Mouse (Mus musculus) midbrain, embryonic 11.5 days (tissue): ENCODE results near the gene Osbpl10. TPM values are rescaled to one million over a fixed set of nuclear protein-coding genes. Genes with fewer than 3 reads are reported as not detected.

Source experiments
- ATAC-seq: fragments of 200-750 bp; cut with Nextera tagmentation; 2 replicates; pipeline ENCODE4 v1.8.0; 2017; ENCODE audit warnings: moderate TSS enrichment, moderate library complexity; ENCODE audit not compliant: low FRiP score
- DNase-seq: peaks from one replicate; pipeline ENCODE4 v3.0.0; 2015; ENCODE audit warnings: low spot score; ENCODE audit errors: missing footprints
- H3K27ac ChIP-seq: fragments of 300-500 bp; sonication (generic); 2 replicates; pipeline ENCODE4 v1.5.1; 2014; ENCODE audit warnings: low read depth, low read length
- H3K27me3 ChIP-seq: fragments of 300-500 bp; sonication (generic); 2 replicates; pipeline ENCODE4 v1.6.1; 2014; ENCODE audit warnings: mild to moderate bottlenecking, low read length, moderate library complexity, mixed read lengths; ENCODE audit not compliant: control insufficient read depth, insufficient read depth
- H3K36me3 ChIP-seq: fragments of 300-500 bp; sonication (generic); 2 replicates; pipeline ENCODE4 v1.6.1; 2014; ENCODE audit warnings: mild to moderate bottlenecking, low read length, moderate library complexity, mixed read lengths; ENCODE audit not compliant: control insufficient read depth, insufficient read depth
- H3K4me1 ChIP-seq: fragments of 300-500 bp; sonication (generic); 2 replicates; pipeline ENCODE4 v1.6.1; 2014; ENCODE audit warnings: low read length; ENCODE audit not compliant: control insufficient read depth, insufficient read depth
- H3K4me2 ChIP-seq: fragments of 300-500 bp; sonication (generic); 2 replicates; pipeline ENCODE4 v1.6.1; 2014; ENCODE audit warnings: mild to moderate bottlenecking, moderate library complexity
- H3K4me3 ChIP-seq: fragments of 300-500 bp; sonication (generic); 2 replicates; pipeline ENCODE4 v1.5.1; 2014; ENCODE audit warnings: low read depth, low read length
- H3K9ac ChIP-seq: fragments of 300-500 bp; sonication (generic); 2 replicates; pipeline ENCODE4 v1.6.1; 2014; ENCODE audit warnings: low read length
- H3K9me3 ChIP-seq: fragments of 300-500 bp; sonication (generic); 2 replicates; pipeline ENCODE4 v1.6.1; 2016; ENCODE audit warnings: low read length; ENCODE audit not compliant: control insufficient read depth
- WGBS: fragments of 180-500 bp; shearing (Covaris S2); extraction: QIAGEN DNeasy Blood & Tissue Kit; methylation state at CpG from one replicate; pipeline ENCODE4 v1.1.7; 2014; 5-methylcytosine and 5-hydroxymethylcytosine counted together
- polyA plus RNA-seq: library from polyadenylated mRNA; unstranded; fragments of >200 nt; fragmentation: Nextera tagmentation; extraction: Ambion mirVana; gene quantifications from 2 replicates; pipeline ENCODE4 v1.2.1, GENCODE M21; 2014

Gene Osbpl10
- polyA plus RNA-seq, 1 experiment from 2014 or later = 1.1 TPM

GRCm38 (mm10) chr9:115058806-115059205 is 80.4 kb downstream of the Osbpl10 start:
- H3K9ac ChIP-seq = no peak overlapping the region
- no peak overlapping the region for H3K27ac ChIP-seq
- H3K4me2 ChIP-seq = no peak overlapping the region
- H3K4me1 ChIP-seq = peaks cover 7% of the 10 kb centered on the region; the same call in 1 of the 2 replicates
- no peaks in the 10 kb centered on the region for H3K36me3 ChIP-seq
- ATAC-seq (no peak), DNase-seq (no peak)
- no peak overlapping the region for H3K4me3 ChIP-seq
- 68% methylated on average over 5 of the region's 5 CpGs for WGBS
- H3K27me3 ChIP-seq = no peaks in the 10 kb centered on the region
- no peaks in the 10 kb centered on the region; the same call in 1 of the 2 replicates for H3K9me3 ChIP-seq

GRCm38 (mm10) chr9:115064834-115065233 is 86.5 kb downstream of the Osbpl10 start:
- Histone ChIP-seq H3K9me3 (no peaks in the 10 kb centered on the region; the same call in 1 of the 2 replicates), H3K27ac (no peak overlapping the region), H3K4me2 (no peak overlapping the region), H3K4me1 (no peaks in the 10 kb centered on the region), H3K9ac (no peak overlapping the region), H3K4me3 (no peak overlapping the region), H3K27me3 (no peaks in the 10 kb centered on the region), H3K36me3 (no peaks in the 10 kb centered on the region)
- 84% methylated on average over 1 of the region's 1 CpGs for WGBS
- no peak for DNase-seq
- ATAC-seq = no peak

GRCm38 (mm10) chr9:115067071-115067470 is 88.7 kb downstream of the Osbpl10 start:
- DNase-seq = peak; percentile 37
- no peaks in the 10 kb centered on the region for H3K27me3 ChIP-seq
- no peak overlapping the region for H3K4me3 ChIP-seq
- H3K9me3 ChIP-seq = no peaks in the 10 kb centered on the region; the same call in 1 of the 2 replicates
- no peak overlapping the region for H3K9ac ChIP-seq
- WGBS = 84% methylated on average over 8 of the region's 9 CpGs
- H3K36me3 ChIP-seq = no peaks in the 10 kb centered on the region
- ATAC-seq = no peak
- H3K27ac ChIP-seq = no peak overlapping the region
- no peaks in the 10 kb centered on the region for H3K4me1 ChIP-seq
- no peak overlapping the region for H3K4me2 ChIP-seq

DNA sequence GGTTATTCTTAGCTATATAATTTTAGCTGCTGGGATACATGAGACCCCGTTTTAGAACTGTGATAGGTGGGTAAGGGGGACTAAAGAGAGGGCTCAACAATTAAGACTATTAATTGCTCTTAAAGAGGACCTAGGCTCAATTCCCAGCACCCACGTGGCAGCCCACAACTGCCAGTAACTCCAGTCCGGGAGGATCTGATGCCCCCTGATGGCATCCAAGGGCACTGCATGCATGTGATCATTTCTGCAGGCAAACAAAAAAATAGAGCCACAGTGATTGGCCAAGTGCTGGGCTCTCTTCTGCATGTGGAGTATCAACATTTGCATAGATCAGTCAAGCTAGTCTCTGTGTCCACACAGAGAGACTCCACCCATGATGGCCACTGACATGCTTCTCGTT is 96.8 kb downstream of the Osbpl10 start:
- WGBS = 90% methylated on average over 4 of the region's 4 CpGs
- Histone ChIP-seq H3K27me3 (no peaks in the 10 kb centered on the region), H3K9me3 (no peaks in the 10 kb centered on the region), H3K4me2 (no peak overlapping the region), H3K4me3 (no peak overlapping the region), H3K27ac (no peak overlapping the region), H3K4me1 (no peaks in the 10 kb centered on the region), H3K36me3 (no peaks in the 10 kb centered on the region), H3K9ac (no peak overlapping the region)
- no peak for ATAC-seq
- DNase-seq = peak; percentile 61

- peak; percentile 82 for ATAC-seq
- Histone ChIP-seq H3K4me3 (no peak overlapping the region), H3K27me3 (no peaks in the 10 kb centered on the region), H3K4me2 (no peak overlapping the region), H3K27ac (no peak overlapping the region), H3K9ac (no peak overlapping the region), H3K36me3 (no peaks in the 10 kb centered on the region), H3K9me3 (no peaks in the 10 kb centered on the region), H3K4me1 (no peaks in the 10 kb centered on the region)
- DNase-seq = peak; percentile 87
- 62% methylated on average over 17 of the region's 17 CpGs for WGBS
Measured at GRCm38 (mm10) chr9:115088295-115088993, 110.1 kb downstream of the Osbpl10 start.

- no peaks in the 10 kb centered on the region for H3K9me3 ChIP-seq
- WGBS = 77% methylated on average over 5 of the region's 5 CpGs
Measured at GRCm38 (mm10) chr9:115089644-115090043, 111.3 kb downstream of the Osbpl10 start.

GRCm38 (mm10) chr9:115096481-115096880 is 118.1 kb downstream of the Osbpl10 start:
- H3K9me3 ChIP-seq = no peaks in the 10 kb centered on the region; the same call in 1 of the 2 replicates
- H3K27ac ChIP-seq = no peak overlapping the region
- H3K4me3 ChIP-seq = no peak overlapping the region
- DNase-seq (peak; percentile 80), ATAC-seq (no peak)
- H3K4me1 ChIP-seq = no peaks in the 10 kb centered on the region
- H3K9ac ChIP-seq = no peak overlapping the region
- H3K27me3 ChIP-seq = no peaks in the 10 kb centered on the region
- no peak overlapping the region for H3K4me2 ChIP-seq
- 92% methylated on average over 10 of the region's 10 CpGs for WGBS
- H3K36me3 ChIP-seq = no peaks in the 10 kb centered on the region

More at GRCm38 (mm10) chr9:115089644-115090043, 111.3 kb downstream of the Osbpl10 start:
- Histone ChIP-seq H3K27me3 (no peaks in the 10 kb centered on the region), H3K9ac (no peak overlapping the region), H3K4me1 (no peaks in the 10 kb centered on the region), H3K36me3 (no peaks in the 10 kb centered on the region), H3K4me3 (no peak overlapping the region), H3K27ac (no peak overlapping the region), H3K4me2 (no peak overlapping the region)
- no peak for ATAC-seq
- DNase-seq = peak; percentile 75

DNA sequence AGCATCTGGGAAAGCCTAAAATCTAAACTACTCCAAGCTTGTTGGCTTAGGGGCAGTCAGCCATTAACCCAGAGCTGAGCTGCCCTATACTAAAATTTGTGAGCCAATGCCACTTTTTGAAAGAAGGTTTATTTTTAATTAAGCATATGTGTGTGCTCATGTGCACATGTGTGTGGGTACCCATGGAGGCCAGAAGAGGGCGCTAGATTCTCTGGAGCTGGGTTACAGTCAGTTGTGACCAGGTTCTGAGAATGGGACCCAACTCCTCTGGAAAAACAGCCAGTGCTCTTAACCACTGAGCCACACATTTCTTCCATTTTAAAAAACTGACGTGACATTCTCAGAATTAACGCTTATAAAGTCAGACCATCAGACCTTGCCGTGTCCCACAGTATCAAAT is 119.0 kb downstream of the Osbpl10 start:
- peak; percentile 57 for DNase-seq
- no peak overlapping the region for H3K27ac ChIP-seq
- H3K9me3 ChIP-seq = no peaks in the 10 kb centered on the region; the same call in 1 of the 2 replicates
- ATAC-seq = no peak
- no peaks in the 10 kb centered on the region for H3K36me3 ChIP-seq
- no peak overlapping the region for H3K9ac ChIP-seq
- WGBS = 84% methylated on average over 4 of the region's 4 CpGs
- no peaks in the 10 kb centered on the region for H3K27me3 ChIP-seq
- no peak overlapping the region for H3K4me2 ChIP-seq
- H3K4me3 ChIP-seq = no peak overlapping the region
- H3K4me1 ChIP-seq = no peaks in the 10 kb centered on the region

- ATAC-seq = no peak
- DNase-seq = peak; percentile 57
- H3K27me3 ChIP-seq = no peaks in the 10 kb centered on the region
Measured at GRCm38 (mm10) chr9:115100181-115100915, 122.0 kb downstream of the Osbpl10 start.

More at GRCm38 (mm10) chr9:115100181-115100915, 122.0 kb downstream of the Osbpl10 start:
- Histone ChIP-seq H3K4me1 (no peaks in the 10 kb centered on the region), H3K36me3 (no peaks in the 10 kb centered on the region), H3K27ac (no peak overlapping the region), H3K4me2 (no peak overlapping the region), H3K4me3 (no peak overlapping the region), H3K9ac (no peak overlapping the region), H3K9me3 (no peaks in the 10 kb centered on the region; the same call in 1 of the 2 replicates)
- 88% methylated on average over 15 of the region's 15 CpGs for WGBS
